Mouse (Mus musculus) embryonic fibroblast, embryonic 13.5 days (primary cell): ENCODE results near the gene Prpf39. TPM values are rescaled to one million over a fixed set of nuclear protein-coding genes. Genes with fewer than 3 reads are reported as not detected.

ENCODE experiments used
- H3K27ac ChIP-seq: 2 replicates; pipeline ENCODE4 v1.5.1; 2012; ENCODE audit warnings: low read length, control low read depth, inconsistent platforms; ENCODE audit not compliant: insufficient read depth
- H3K4me1 ChIP-seq: 2 replicates; pipeline ENCODE4 v1.6.1; 2011; ENCODE audit warnings: low read length; ENCODE audit not compliant: control insufficient read depth, insufficient read depth
- H3K4me3 ChIP-seq: 2 replicates; pipeline ENCODE4 v1.5.1; 2011; ENCODE audit warnings: mild to moderate bottlenecking, control low read depth, low read length; ENCODE audit not compliant: insufficient read depth
- CTCF ChIP-seq: IDR thresholded peaks from 2 replicates; pipeline ENCODE4 v1.5.1; 2011; ENCODE audit warnings: mild to moderate bottlenecking, control low read depth, low read length, moderate library complexity, borderline replicate concordance; ENCODE audit not compliant: insufficient read depth
- POLR2A ChIP-seq: IDR thresholded peaks from 2 replicates; pipeline ENCODE4 v1.6.1; 2011; ENCODE audit warnings: low read depth, mild to moderate bottlenecking, control low read depth, low read length, moderate library complexity
- polyA plus RNA-seq: library from polyadenylated mRNA; stranded (reverse); fragments of >200 nt; gene quantifications from 2 replicates; pipeline ENCODE4 v1.2.4, GENCODE M21; 2011; ENCODE audit warnings: low read depth; ENCODE audit not compliant: missing spikeins, insufficient read length

Prpf39 gene
- polyA plus RNA-seq, 1 experiment, result 61.0 TPM

DNA sequence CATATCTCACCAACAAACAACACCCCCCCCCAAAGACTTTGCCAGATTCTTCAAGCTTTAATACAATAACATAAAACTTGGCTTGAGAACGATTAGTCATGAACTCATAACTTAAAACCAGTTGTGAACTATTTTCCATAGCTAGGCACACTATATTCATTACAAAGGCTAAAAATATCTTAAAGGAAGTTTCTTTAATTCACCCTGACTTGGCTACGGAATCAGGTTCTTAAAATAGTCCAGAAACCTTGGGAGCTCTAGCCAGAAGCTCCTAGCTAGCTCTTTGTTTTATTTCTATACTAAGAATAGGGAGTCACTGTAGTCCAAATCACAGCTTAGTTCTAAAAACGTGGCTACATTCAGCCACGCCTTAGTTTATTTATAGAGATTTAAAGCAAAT, 32.3 kb downstream of the Prpf39 start:
- TF ChIP-seq POLR2A, result no peak
- TF ChIP-seq CTCF, result no peak
- Histone ChIP-seq H3K27ac (peak overlapping the region; percentile 66), H3K4me3 (no peak overlapping the region), H3K4me1 (no peaks in the 10 kb centered on the region; the same call in 1 of the 2 replicates)

DNA sequence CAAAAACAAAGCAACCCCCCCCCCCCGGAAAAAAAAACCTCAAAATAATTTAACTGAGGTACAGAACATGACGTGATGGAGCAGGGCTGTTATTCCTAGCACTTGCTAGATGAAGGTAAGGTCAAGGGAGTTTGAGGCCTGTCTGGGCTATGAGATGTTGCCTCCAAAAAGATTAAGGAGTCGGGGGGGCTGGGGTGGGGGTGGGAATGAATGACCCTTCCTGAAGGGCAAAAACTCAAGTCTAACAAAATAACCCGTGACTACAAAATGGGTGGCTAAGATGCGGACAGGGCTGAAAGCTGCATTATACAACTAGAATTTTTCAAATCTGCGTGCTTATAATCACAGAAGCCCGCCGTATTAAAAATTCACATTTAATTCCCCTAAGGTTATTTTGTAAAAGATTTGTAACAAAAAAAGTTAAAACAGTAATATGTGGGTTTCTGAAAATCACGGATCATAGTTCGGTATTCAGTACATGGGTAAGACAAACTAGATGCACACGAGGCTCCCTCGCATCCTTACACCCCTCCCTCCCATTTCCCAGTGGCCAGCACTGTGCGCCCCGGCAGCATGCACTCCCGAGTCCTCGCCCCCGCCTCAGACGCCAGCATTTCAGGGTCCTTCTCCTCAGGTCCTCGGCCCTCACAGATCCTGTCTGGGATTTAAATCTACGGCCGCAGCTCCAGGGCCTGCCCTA, 36.9 kb downstream of the Prpf39 start:
- TF ChIP-seq POLR2A (no peak; the same call in 1 of the 2 replicates), CTCF (no peak)
- H3K4me1 ChIP-seq, result no peaks in the 10 kb centered on the region; the same call in 1 of the 2 replicates
- peak overlapping the region; percentile 83 for H3K27ac ChIP-seq
- peak overlapping the region; percentile 92 for H3K4me3 ChIP-seq

DNA sequence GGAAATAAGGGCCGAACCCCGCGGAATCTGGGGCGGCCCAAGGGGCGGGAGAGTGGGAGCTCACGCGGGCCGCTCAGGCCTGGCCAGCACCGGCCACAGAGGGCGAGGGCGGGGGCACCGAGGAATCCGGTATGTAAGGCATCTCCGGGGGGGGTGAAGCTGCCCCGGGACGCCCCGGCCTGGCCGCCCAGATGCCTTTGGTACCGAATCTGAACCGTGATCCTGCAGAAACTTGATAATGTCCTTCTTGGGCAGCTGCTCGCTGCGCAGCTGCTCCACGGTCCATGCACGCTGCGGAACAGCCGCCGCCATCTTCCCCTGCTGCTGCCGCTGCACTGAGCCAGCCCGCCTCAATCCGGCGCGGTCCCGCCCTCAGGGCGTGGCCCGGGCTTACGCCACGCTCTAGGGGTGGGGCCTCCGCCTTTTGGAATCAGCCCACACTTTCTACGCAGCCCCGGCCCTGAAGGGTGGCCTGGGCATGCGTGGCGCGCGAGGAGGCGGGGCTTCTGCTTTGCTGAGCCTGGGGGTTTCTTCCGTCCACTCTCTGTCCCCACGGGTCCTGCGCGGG, 37.6 kb downstream of the Prpf39 start, which contains the start of gene Fkbp3:
Gene Fkbp3, minus strand, starts transcription at position 397 of the 568 bp plus-strand sequence.
- H3K27ac ChIP-seq, result peak within 1 kb of the TSS; percentile 83
- TF ChIP-seq POLR2A (peak; percentile 97), CTCF (no peak)
- H3K4me3 ChIP-seq, result peak within 1 kb of the TSS; percentile 92
- no peaks in the 10 kb centered on the region; the same call in 1 of the 2 replicates for H3K4me1 ChIP-seq

DNA sequence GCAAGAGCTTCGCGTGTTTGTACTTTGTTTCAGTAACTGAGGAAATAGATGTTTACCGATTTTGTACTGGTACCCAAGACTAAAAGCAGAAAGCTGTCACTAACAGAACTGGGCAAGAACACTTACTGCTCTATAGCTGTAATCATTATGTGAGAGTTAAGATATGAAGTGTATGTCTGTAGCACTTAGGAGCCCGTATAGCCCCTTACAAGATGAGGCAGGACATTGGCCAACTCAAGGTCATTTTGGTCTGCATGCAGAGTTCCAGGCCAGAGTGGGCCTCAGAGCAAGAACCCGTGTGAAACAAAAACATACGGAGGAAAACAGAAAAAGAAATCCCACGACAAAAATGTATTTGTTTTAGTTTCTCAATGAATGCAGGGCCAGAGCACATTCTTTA, 38.5 kb downstream of the Prpf39 start:
- H3K4me3 ChIP-seq, result peak overlapping the region; percentile 92; the same call in 1 of the 2 replicates
- TF ChIP-seq POLR2A (no peak), CTCF (no peak)
- H3K4me1 ChIP-seq, result no peaks in the 10 kb centered on the region
- H3K27ac ChIP-seq, result peak overlapping the region; percentile 30; the same call in 1 of the 2 replicates

DNA sequence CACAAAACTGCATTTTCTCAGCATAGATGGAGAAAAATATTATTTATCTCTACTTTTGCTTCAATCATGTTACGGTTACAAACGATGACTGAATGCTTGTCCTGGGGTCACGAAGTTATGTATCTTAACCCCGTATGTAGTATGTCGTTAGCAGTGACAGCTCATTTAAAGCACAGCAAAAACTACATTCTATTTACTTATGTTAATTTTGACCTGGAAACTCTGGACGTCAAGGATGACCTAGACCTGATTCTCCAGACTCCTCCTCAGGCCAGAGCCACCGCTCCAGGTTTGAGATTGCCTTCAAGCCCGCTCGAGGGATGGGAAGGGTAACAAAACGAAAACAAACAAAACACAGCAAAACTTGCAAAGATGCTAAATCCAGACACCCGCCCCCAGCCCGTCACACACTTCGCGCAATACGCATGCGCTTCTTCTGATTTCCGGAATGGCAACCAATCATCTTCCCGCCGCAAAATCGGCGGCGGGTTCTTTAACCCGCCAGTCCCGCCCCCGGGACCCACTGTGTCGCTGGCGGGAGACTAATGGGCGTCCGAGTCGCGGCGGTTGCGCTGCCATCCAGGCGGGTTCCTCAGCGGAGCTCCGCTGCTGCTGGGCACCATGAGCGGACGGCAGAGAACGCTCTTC, 39.1 kb downstream of the Prpf39 start, which contains the start of gene Fancm:
Gene Fancm, plus strand, starts transcription at position 519 of the 648 bp plus-strand sequence.
- peak within 1 kb of the TSS; percentile 30; the same call in 1 of the 2 replicates for H3K27ac ChIP-seq
- H3K4me1 ChIP-seq, result no peaks in the 10 kb centered on the region
- H3K4me3 ChIP-seq, result peak within 1 kb of the TSS; percentile 92
- no peak for TF ChIP-seq CTCF
- peak; percentile 71 for TF ChIP-seq POLR2A

DNA sequence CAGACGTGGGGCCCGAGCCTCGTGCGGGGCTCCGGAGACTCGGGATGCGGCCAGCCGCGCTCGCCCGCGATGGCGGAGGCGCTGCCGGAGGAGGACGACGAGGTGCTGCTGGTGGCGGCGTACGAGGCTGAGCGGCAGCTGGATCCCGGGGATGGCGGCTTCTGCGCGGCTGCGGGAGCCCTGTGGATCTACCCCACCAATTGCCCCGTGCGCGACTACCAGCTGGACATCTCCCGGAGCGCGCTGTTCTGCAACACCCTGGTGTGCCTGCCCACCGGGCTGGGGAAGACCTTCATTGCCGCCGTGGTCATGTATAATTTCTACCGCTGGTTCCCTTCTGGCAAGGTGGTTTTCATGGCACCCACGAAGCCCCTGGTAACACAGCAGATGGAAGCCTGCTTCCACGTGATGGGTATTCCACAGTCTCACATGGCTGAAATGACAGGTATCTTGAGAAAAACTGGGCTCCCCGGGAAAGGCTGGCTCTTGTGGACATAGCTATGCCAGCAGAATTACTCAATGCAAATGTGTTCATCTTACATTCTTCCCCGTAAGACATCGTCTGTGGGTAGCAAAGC, 39.7 kb downstream of the Prpf39 start:
- Histone ChIP-seq H3K4me1 (no peaks in the 10 kb centered on the region), H3K4me3 (peak overlapping the region; percentile 85), H3K27ac (no peak overlapping the region)
- TF ChIP-seq POLR2A (no peak), CTCF (no peak)

DNA sequence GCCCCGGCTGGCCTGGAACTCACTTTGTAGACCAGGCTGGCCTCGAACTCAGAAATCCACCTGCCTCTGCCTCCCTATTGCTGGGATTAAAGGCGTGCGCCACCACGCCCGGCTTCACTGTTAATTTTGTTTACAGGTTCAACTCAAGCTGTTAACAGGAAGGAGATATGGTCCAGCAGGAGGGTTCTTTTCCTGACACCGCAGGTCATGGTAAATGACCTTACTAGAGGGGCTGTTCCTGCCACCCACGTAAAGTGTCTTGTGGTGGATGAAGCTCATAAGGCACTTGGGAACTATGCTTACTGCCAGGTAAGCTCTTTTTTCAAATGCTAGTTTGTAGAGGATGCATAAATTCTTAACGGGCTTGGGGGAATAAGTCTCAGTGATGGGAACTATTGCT, 40.8 kb downstream of the Prpf39 start:
- no peaks in the 10 kb centered on the region for H3K4me1 ChIP-seq
- peak overlapping the region; percentile 85; the same call in 1 of the 2 replicates for H3K4me3 ChIP-seq
- no peak overlapping the region for H3K27ac ChIP-seq
- TF ChIP-seq POLR2A (no peak), CTCF (no peak)

DNA sequence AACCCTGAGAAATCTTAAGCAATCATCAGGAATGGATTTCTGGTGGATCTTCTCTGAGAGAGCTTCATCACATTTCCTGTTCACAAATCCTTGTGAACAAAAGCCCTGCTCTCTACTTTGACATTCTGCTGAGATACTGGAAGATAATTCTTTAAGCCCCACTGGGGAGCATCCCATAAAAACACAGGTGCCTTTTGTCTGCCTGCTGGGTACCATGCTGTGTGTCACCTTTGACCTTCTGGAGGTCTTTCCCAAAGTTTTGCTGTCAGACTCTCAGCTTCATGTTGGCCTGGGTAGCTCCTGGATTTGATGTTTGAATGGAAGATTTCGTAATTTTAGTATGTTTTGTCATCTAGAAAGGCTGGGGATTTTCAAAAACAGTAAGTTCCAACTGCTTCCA, 72.6 kb downstream of the Prpf39 start:
- no peak for TF ChIP-seq POLR2A
- TF ChIP-seq CTCF, result no peak
- Histone ChIP-seq H3K4me1 (no peaks in the 10 kb centered on the region), H3K4me3 (no peak overlapping the region), H3K27ac (no peak overlapping the region)

DNA sequence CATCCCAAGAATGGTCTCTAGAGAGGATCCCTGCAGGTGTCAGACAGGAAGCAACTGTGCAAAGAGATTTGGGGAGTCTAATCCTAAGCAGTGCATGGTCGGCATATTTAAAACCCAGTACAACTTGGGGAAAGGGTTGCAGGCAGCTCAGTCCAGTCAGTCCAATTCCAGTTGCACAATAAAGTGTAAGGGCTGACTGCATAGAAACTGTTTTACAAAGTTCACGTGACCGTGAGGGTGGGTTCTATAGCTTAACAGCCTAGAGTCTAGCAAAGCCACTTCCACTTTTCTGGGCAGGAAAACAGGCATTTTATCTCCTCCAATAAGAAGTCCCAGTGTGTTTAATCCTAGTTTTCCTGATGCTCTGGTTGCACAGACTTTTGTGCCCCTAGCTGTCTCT, 75.4 kb downstream of the Prpf39 start:
- TF ChIP-seq POLR2A (no peak), CTCF (no peak)
- Histone ChIP-seq H3K27ac (no peak overlapping the region), H3K4me1 (no peaks in the 10 kb centered on the region), H3K4me3 (no peak overlapping the region)
